Mouse (Mus musculus) bone marrow macrophage, adult 2 months (primary cell): ENCODE results near the gene Agtpbp1. TPM values are rescaled to one million over a fixed set of nuclear protein-coding genes. Genes with fewer than 3 reads are reported as not detected.
"Not testable (repeated sequence)": the region's sequence is repeated elsewhere in the genome, so short reads cannot be mapped to it uniquely, and the experiment has no call there.

Experiments used
- H3K27ac ChIP-seq: 2 replicates; pipeline ENCODE4 v1.5.1; 2012; ENCODE audit warnings: low read depth, low read length; ENCODE audit not compliant: insufficient read depth
- H3K4me1 ChIP-seq: 2 replicates; pipeline ENCODE4 v1.6.1; 2012; ENCODE audit warnings: low read length; ENCODE audit not compliant: control insufficient read depth, insufficient read depth
- H3K4me3 ChIP-seq: 2 replicates; pipeline ENCODE4 v1.5.1; 2012; ENCODE audit warnings: mild to moderate bottlenecking, low read length, moderate library complexity; ENCODE audit not compliant: insufficient read depth
- CTCF ChIP-seq: IDR thresholded peaks from 2 replicates; pipeline ENCODE4 v1.5.1; 2012; ENCODE audit warnings: low read depth, mild to moderate bottlenecking, low read length, moderate library complexity
- POLR2A ChIP-seq: IDR thresholded peaks from 2 replicates; pipeline ENCODE4 v1.6.1; 2012; ENCODE audit warnings: mild to moderate bottlenecking, low read depth, low read length, borderline replicate concordance
- polyA plus RNA-seq: library from polyadenylated mRNA; stranded (reverse); fragments of >200 nt; gene quantifications from 2 replicates; pipeline ENCODE4 v1.2.4, GENCODE M21; 2012; ENCODE audit not compliant: missing spikeins, insufficient read depth, insufficient read length

Agtpbp1 gene
- polyA plus RNA-seq, 1 experiment = 50.6 TPM

DNA sequence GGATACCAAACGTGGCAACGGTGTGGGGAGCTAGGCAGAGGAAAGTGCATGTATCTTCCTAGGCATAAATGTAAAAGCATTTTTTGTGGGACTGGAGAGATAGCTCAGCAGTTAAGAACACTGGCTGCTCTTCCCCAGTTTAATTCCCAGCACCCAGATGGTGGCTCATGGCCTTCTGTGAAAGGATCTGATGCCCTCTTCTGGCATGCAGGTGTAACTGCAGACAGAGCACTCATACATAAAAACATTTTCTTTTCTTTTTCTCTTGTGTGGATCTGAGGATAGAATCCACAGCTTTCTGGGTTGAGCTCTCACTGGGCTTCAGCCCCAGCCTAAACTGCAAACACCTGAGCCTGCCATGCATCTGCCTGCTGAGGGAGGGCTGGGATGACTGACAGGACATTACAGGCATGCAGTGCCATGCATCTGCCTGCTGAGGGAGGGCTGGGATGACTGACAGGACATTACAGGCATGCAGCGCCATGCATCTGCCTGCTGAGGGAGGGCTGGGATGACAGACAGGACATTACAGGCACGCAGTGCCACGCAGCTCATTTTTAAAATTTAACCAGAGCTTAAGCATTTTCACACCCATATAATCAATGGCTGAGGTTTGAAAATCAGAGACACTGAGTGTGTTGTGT, 90.3 kb downstream of the Agtpbp1 start:
- Histone ChIP-seq H3K4me1 (peaks cover 8% of the 10 kb centered on the region), H3K27ac (no peak overlapping the region), H3K4me3 (no peak overlapping the region)
- no peak for TF ChIP-seq POLR2A
- TF ChIP-seq CTCF = no peak

DNA sequence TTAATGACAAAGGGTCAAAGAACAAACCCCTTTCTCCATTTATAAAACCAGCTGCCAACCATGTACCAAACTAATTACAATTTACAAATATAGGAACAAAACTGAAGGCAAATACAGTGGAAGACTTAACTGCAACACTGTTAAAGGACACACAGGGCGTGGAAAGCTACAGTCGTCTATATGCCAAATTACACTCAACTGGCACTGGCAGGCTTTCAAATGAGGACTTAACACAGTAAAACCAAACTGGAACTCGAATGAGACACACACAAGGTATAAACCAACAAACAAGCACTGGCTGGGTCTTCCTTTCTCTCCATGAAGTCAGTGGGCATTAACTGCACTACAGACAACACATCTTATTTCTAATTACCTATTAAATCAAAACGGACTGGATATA, 94.3 kb downstream of the Agtpbp1 start:
- no peak for TF ChIP-seq POLR2A
- TF ChIP-seq CTCF = no peak
- peaks cover 10% of the 10 kb centered on the region for H3K4me1 ChIP-seq
- no peak overlapping the region for H3K4me3 ChIP-seq
- no peak overlapping the region for H3K27ac ChIP-seq

DNA sequence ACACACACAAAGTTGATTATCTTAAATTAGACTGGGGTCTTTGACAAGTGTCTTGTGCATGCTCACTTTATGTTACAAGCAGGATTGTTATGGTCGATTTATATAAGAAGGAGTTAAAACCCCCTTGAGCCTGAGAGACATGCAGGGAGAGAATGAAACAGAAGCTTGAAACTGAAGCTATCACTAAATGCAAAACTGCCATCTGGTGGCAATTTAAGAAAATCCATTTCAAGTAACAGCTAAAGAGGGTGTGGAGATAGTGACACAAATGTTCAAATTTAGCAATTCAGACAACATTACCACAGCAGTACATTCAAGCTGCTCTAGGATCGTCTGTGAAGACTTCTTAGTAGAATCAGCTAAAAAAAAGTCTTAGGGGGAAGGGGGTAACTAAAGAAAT, 95.9 kb downstream of the Agtpbp1 start:
- no peak for TF ChIP-seq POLR2A
- TF ChIP-seq CTCF = no peak
- H3K4me3 ChIP-seq = no peak overlapping the region
- no peak overlapping the region for H3K27ac ChIP-seq
- peaks cover 10% of the 10 kb centered on the region for H3K4me1 ChIP-seq

GRCm38 (mm10) chr13:59487287-59487686, 97.7 kb downstream of the Agtpbp1 start:
- no peak overlapping the region for H3K4me3 ChIP-seq
- TF ChIP-seq POLR2A (no peak), CTCF (no peak)
- peaks cover 10% of the 10 kb centered on the region for H3K4me1 ChIP-seq
- H3K27ac ChIP-seq = no peak overlapping the region

GRCm38 (mm10) chr13:59486243-59486642, 98.8 kb downstream of the Agtpbp1 start:
- no peak for TF ChIP-seq POLR2A
- no peak for TF ChIP-seq CTCF
- Histone ChIP-seq H3K27ac (no peak overlapping the region), H3K4me1 (peaks cover 10% of the 10 kb centered on the region)

GRCm38 (mm10) chr13:59485456-59485855, 99.6 kb downstream of the Agtpbp1 start:
- no peak overlapping the region for H3K27ac ChIP-seq
- no peak overlapping the region for H3K4me3 ChIP-seq
- H3K4me1 ChIP-seq = peaks cover 8% of the 10 kb centered on the region
- no peak for TF ChIP-seq CTCF
- TF ChIP-seq POLR2A = no peak

More at GRCm38 (mm10) chr13:59486243-59486642, 98.8 kb downstream of the Agtpbp1 start:
- no peak overlapping the region for H3K4me3 ChIP-seq

- TF ChIP-seq CTCF = no peak
- no peak for TF ChIP-seq POLR2A
- Histone ChIP-seq H3K27ac (no peak overlapping the region), H3K4me3 (no peak overlapping the region), H3K4me1 (peaks cover 5% of the 10 kb centered on the region)
Observed at GRCm38 (mm10) chr13:59481484-59481855, 103.6 kb downstream of the Agtpbp1 start.

DNA sequence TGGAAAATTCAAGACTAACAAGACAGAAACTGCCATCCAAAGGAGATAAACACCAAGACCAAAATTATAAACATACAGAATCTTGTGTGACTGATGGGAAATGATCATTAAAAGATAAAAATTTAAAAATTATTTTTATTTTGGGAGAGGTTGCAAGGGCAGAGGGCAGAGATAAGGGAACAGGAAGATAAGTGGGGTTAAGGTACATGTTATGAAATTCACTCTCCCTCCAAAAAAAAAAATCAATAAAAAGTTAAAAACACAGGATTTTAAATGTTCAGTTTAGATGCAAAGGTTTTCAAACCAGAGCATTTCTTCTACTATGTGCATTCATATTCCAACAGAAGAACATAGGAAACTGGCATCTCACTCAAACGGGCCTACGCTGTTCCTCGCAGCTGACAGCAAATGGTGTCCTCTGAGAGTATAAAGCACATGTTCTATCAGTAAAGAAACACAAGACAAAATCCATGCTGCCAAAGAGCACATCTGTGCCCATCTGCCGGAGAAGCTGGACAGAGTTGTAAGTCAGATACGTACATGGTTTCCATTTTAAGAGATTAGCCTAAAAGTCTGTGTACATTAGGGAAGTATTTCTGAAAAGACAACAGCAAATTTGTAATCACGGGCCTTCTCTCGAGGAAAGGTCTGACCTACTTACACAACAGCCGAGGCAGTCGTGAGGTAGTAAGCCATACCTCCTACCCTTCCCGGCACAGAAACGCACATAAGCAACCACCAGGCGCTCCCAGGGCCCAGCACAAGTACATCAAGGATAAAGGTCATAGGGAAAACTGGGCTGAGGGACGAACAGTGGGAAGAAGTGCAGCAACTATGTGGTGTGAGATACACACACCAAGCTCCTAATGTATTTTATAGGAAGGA, 104.2 kb downstream of the Agtpbp1 start:
- Histone ChIP-seq H3K4me1 (no peaks in the 10 kb centered on the region), H3K27ac (no peak overlapping the region), H3K4me3 (no peak overlapping the region)
- TF ChIP-seq CTCF = no peak
- no peak for TF ChIP-seq POLR2A

DNA sequence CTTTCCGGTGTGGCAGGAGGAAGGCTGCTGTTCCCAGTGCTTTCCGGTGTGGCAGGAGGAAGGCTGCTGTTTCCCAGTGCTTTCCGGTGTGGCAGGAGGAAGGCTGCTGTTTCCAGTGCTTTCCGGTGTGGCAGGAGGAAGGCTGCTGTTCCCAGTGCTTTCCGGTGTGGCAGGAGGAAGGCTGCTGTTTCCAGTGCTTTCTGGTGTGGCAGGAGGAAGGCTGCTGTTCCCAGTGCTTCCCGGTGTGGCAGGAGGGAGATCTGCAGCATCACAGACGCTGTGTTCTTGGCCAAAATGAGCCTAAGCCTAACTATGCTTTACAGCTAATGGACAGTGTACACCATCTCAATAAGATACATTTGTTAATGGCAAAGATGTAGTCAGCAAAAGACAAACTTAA, 107.1 kb downstream of the Agtpbp1 start:
- not testable (repeated sequence) for H3K4me1 ChIP-seq, H3K4me3 ChIP-seq, H3K27ac ChIP-seq

DNA sequence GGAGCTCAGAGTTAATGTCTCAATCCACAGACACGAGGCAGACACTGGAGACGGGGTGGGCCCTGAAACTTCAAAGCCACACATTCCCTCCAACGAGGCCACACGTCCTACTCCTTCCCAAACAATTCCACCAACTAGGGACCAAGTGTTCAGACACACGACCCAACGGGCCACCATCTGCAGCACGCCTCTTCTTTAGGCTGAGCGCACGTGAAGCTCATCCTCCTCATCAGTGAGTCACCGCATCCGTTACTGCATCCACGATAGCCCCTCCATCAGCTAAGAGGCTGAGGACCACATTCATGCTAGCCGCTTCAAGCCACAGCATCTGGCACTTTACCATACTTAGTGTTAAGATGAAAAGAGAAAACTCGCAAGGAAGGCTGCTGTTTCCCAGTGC, 107.6 kb downstream of the Agtpbp1 start:
- Histone ChIP-seq H3K4me1 (no peaks in the 10 kb centered on the region), H3K27ac (no peak overlapping the region), H3K4me3 (no peak overlapping the region)
- no peak for TF ChIP-seq CTCF
- TF ChIP-seq POLR2A = no peak

DNA sequence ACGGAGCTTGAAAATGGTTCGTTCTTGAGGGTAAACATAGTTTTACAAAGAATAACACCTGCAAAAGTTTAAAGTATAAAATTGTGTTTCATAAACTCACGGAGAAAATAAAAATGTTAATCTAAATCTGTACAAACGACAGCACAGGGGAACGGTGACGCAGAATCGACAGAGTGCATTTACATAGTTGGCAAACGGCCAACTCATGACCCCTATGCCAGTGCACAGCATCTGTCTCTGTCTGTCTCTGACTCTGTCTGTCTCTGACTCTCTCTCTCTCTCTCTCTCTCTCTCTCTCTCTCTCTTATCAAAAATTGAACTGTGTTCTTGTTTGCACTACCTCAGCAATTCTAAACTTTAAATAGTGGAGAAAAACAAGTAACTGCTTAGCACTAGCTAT, 110.1 kb downstream of the Agtpbp1 start:
- H3K27ac ChIP-seq = no peak overlapping the region
- no peak overlapping the region for H3K4me3 ChIP-seq
- H3K4me1 ChIP-seq = no peaks in the 10 kb centered on the region
- TF ChIP-seq CTCF = no peak
- no peak for TF ChIP-seq POLR2A
